Mouse (Mus musculus) midbrain, embryonic 16.5 days (tissue): ENCODE results near the gene Gpr84. TPM values are rescaled to one million over a fixed set of nuclear protein-coding genes. Genes with fewer than 3 reads are reported as not detected.

Experiments used
- ATAC-seq: fragments of 200-750 bp; cut with Nextera tagmentation; 2 replicates; pipeline ENCODE4 v1.8.0; 2017; ENCODE audit warnings: moderate TSS enrichment
- H3K27ac ChIP-seq: fragments of 300-500 bp; sonication (generic); 2 replicates; pipeline ENCODE4 v1.5.1; 2014; ENCODE audit warnings: mild to moderate bottlenecking, low read length, mixed read lengths
- H3K27me3 ChIP-seq: fragments of 300-500 bp; sonication (generic); 2 replicates; pipeline ENCODE4 v1.6.1; 2014; ENCODE audit warnings: low read depth, low read length, mixed read lengths; ENCODE audit not compliant: control insufficient read depth, insufficient read depth
- H3K36me3 ChIP-seq: fragments of 300-500 bp; sonication (generic); 2 replicates; pipeline ENCODE4 v1.6.1; 2014; ENCODE audit warnings: mild to moderate bottlenecking, low read length, moderate library complexity, mixed read lengths; ENCODE audit not compliant: control insufficient read depth, insufficient read depth
- H3K4me1 ChIP-seq: fragments of 300-500 bp; sonication (generic); 2 replicates; pipeline ENCODE4 v1.6.1; 2014; ENCODE audit warnings: mild to moderate bottlenecking, low read length, mixed read lengths; ENCODE audit not compliant: control insufficient read depth, insufficient read depth
- H3K4me2 ChIP-seq: fragments of 300-500 bp; sonication (generic); 2 replicates; pipeline ENCODE4 v1.6.1; 2014; ENCODE audit warnings: mild to moderate bottlenecking, low read length, mixed read lengths
- H3K4me3 ChIP-seq: fragments of 300-500 bp; sonication (generic); 2 replicates; pipeline ENCODE4 v1.5.1; 2014; ENCODE audit warnings: low read depth, mild to moderate bottlenecking, low read length, moderate library complexity, mixed read lengths
- H3K9ac ChIP-seq: fragments of 300-500 bp; sonication (generic); 2 replicates; pipeline ENCODE4 v1.6.1; 2014; ENCODE audit warnings: low read depth, low read length, mixed read lengths
- H3K9me3 ChIP-seq: fragments of 300-500 bp; sonication (generic); replicated peaks from 2 replicates; pipeline ENCODE4 v1.6.1; 2014; ENCODE audit warnings: mild to moderate bottlenecking, low read length, mixed read lengths; ENCODE audit not compliant: control insufficient read depth, poor library complexity, severe bottlenecking
- WGBS: fragments of 180-500 bp; shearing (Covaris S2); extraction: QIAGEN DNeasy Blood & Tissue Kit; methylation state at CpG from one replicate; pipeline ENCODE4 v1.1.7; 2014; 5-methylcytosine and 5-hydroxymethylcytosine counted together
- polyA plus RNA-seq: library from polyadenylated mRNA; unstranded; fragments of >200 nt; fragmentation: Nextera tagmentation; extraction: Ambion mirVana; gene quantifications from 2 replicates; pipeline ENCODE4 v1.2.1, GENCODE M21; 2015

The Gpr84 gene
- polyA plus RNA-seq, 1 experiment from 2014 or later: 0.64 TPM

- H3K9ac ChIP-seq: peak overlapping the region; percentile 85
- peaks cover 49% of the 10 kb centered on the region for H3K4me1 ChIP-seq
- WGBS: 28% methylated on average over 8 of the region's 8 CpGs
- no peaks in the 10 kb centered on the region for H3K9me3 ChIP-seq
- H3K4me2 ChIP-seq: peak overlapping the region; percentile 78
- H3K36me3 ChIP-seq: no peaks in the 10 kb centered on the region
- H3K27ac ChIP-seq: peak overlapping the region; percentile 99
- no peak for ATAC-seq
- peak overlapping the region; percentile 39 for H3K4me3 ChIP-seq
- H3K27me3 ChIP-seq: no peaks in the 10 kb centered on the region; the same call in 1 of the 2 replicates
Observed at GRCm38 (mm10) chr15:103305792-103306645, 4.4 kb downstream of the Gpr84 start.

GRCm38 (mm10) chr15:103305070-103305678 is 5.2 kb downstream of the Gpr84 start:
- Histone ChIP-seq H3K9ac (peak overlapping the region; percentile 85), H3K9me3 (no peaks in the 10 kb centered on the region), H3K27ac (peak overlapping the region; percentile 99), H3K27me3 (no peaks in the 10 kb centered on the region; the same call in 1 of the 2 replicates), H3K4me2 (peak overlapping the region; percentile 79), H3K36me3 (no peaks in the 10 kb centered on the region), H3K4me1 (peaks cover 57% of the 10 kb centered on the region), H3K4me3 (peak overlapping the region; percentile 45)
- under 1% methylated on average over 56 of the region's 71 CpGs for WGBS
- peak; percentile 96 for ATAC-seq

GRCm38 (mm10) chr15:103304616-103304969 is 5.8 kb downstream of the Gpr84 start:
- Histone ChIP-seq H3K9me3 (no peaks in the 10 kb centered on the region), H3K36me3 (no peaks in the 10 kb centered on the region), H3K9ac (peak overlapping the region; percentile 80), H3K4me1 (peaks cover 63% of the 10 kb centered on the region), H3K27ac (peak overlapping the region; percentile 96), H3K4me2 (peak overlapping the region; percentile 79), H3K4me3 (peak overlapping the region; percentile 45), H3K27me3 (no peaks in the 10 kb centered on the region; the same call in 1 of the 2 replicates)
- 0% methylated on average over 9 of the region's 9 CpGs for WGBS
- peak; percentile 0 for ATAC-seq

- H3K4me3 ChIP-seq: peak overlapping the region; percentile 45
- no peaks in the 10 kb centered on the region for H3K36me3 ChIP-seq
- no peaks in the 10 kb centered on the region for H3K9me3 ChIP-seq
- H3K27ac ChIP-seq: peak overlapping the region; percentile 96
- no peaks in the 10 kb centered on the region for H3K27me3 ChIP-seq
- ATAC-seq: no peak
- peak overlapping the region; percentile 79 for H3K4me2 ChIP-seq
- H3K4me1 ChIP-seq: peaks cover 68% of the 10 kb centered on the region
- WGBS: 7% methylated on average over 8 of the region's 8 CpGs
- peak overlapping the region; percentile 80 for H3K9ac ChIP-seq
Observed at GRCm38 (mm10) chr15:103303916-103304615, 6.3 kb downstream of the Gpr84 start.

- Histone ChIP-seq H3K4me3 (no peak overlapping the region), H3K9me3 (no peaks in the 10 kb centered on the region), H3K4me1 (peaks cover 82% of the 10 kb centered on the region), H3K4me2 (no peak overlapping the region), H3K27me3 (no peaks in the 10 kb centered on the region), H3K27ac (peak overlapping the region; percentile 96), H3K36me3 (no peaks in the 10 kb centered on the region; the same call in 1 of the 2 replicates), H3K9ac (peak overlapping the region; percentile 8; the same call in 1 of the 2 replicates)
- ATAC-seq: no peak
- 48% methylated on average over 6 of the region's 6 CpGs for WGBS
Observed at GRCm38 (mm10) chr15:103302341-103303021, 7.9 kb downstream of the Gpr84 start.

GRCm38 (mm10) chr15:103301547-103302340 is 8.7 kb downstream of the Gpr84 start:
- Histone ChIP-seq H3K27me3 (no peaks in the 10 kb centered on the region), H3K9me3 (no peaks in the 10 kb centered on the region), H3K36me3 (no peaks in the 10 kb centered on the region; the same call in 1 of the 2 replicates), H3K9ac (peak overlapping the region; percentile 13; the same call in 1 of the 2 replicates), H3K27ac (peak overlapping the region; percentile 96), H3K4me2 (no peak overlapping the region), H3K4me1 (peaks cover 87% of the 10 kb centered on the region), H3K4me3 (no peak overlapping the region)
- no peak for ATAC-seq
- 35% methylated on average over 5 of the region's 5 CpGs for WGBS

GRCm38 (mm10) chr15:103301046-103301445 is 9.4 kb downstream of the Gpr84 start:
- ATAC-seq: no peak
- Histone ChIP-seq H3K27ac (peak overlapping the region; percentile 96), H3K4me1 (peaks cover 82% of the 10 kb centered on the region), H3K27me3 (no peaks in the 10 kb centered on the region), H3K9me3 (no peaks in the 10 kb centered on the region), H3K36me3 (no peaks in the 10 kb centered on the region; the same call in 1 of the 2 replicates), H3K9ac (peak overlapping the region; percentile 15), H3K4me2 (peak overlapping the region; percentile 57), H3K4me3 (no peak overlapping the region)
- WGBS: 11% methylated on average over 2 of the region's 2 CpGs

GRCm38 (mm10) chr15:103300560-103300959 is 9.9 kb downstream of the Gpr84 start:
- H3K9ac ChIP-seq: peak overlapping the region; percentile 66
- no peaks in the 10 kb centered on the region; the same call in 1 of the 2 replicates for H3K36me3 ChIP-seq
- H3K4me2 ChIP-seq: peak overlapping the region; percentile 57
- no peaks in the 10 kb centered on the region for H3K27me3 ChIP-seq
- H3K27ac ChIP-seq: peak overlapping the region; percentile 96
- no peaks in the 10 kb centered on the region for H3K9me3 ChIP-seq
- no peak for ATAC-seq
- peak overlapping the region; percentile 26; the same call in 1 of the 2 replicates for H3K4me3 ChIP-seq
- peaks cover 77% of the 10 kb centered on the region for H3K4me1 ChIP-seq
- 0% methylated on average over 2 of the region's 2 CpGs for WGBS
